Mouse (Mus musculus) forebrain, embryonic 15.5 days (tissue): Measurements from ENCODE around the gene Evx1. TPM values are rescaled to one million over a fixed set of nuclear protein-coding genes. Genes with fewer than 3 reads are reported as not detected.

Experiments
- ATAC-seq: fragments of 200-750 bp; cut with Nextera tagmentation; replicated peaks from 2 replicates; pipeline ENCODE4 v1.8.0; 2017; ENCODE audit warnings: mild to moderate bottlenecking, moderate TSS enrichment, moderate library complexity
- H3K27ac ChIP-seq: fragments of 300-500 bp; sonication (generic); replicated peaks from 2 replicates; pipeline ENCODE4 v1.5.1; 2015; ENCODE audit warnings: mild to moderate bottlenecking, inconsistent platforms
- H3K27me3 ChIP-seq: fragments of 300-500 bp; sonication (generic); 2 replicates; pipeline ENCODE4 v1.6.1; 2015; ENCODE audit warnings: inconsistent platforms
- H3K36me3 ChIP-seq: fragments of 300-500 bp; sonication (generic); 2 replicates; pipeline ENCODE4 v1.6.1; 2015; ENCODE audit warnings: mild to moderate bottlenecking, inconsistent platforms
- H3K4me1 ChIP-seq: fragments of 300-500 bp; sonication (generic); 2 replicates; pipeline ENCODE4 v1.6.1; 2015; ENCODE audit warnings: inconsistent platforms
- H3K4me2 ChIP-seq: fragments of 300-500 bp; sonication (generic); replicated peaks from 2 replicates; pipeline ENCODE4 v1.6.1; 2015; ENCODE audit warnings: mild to moderate bottlenecking, inconsistent platforms
- H3K4me3 ChIP-seq: fragments of 300-500 bp; sonication (generic); 2 replicates; pipeline ENCODE4 v1.5.1; 2015; ENCODE audit warnings: mild to moderate bottlenecking, inconsistent platforms
- H3K9ac ChIP-seq: fragments of 300-500 bp; sonication (generic); replicated peaks from 2 replicates; pipeline ENCODE4 v1.6.1; 2015; ENCODE audit warnings: mild to moderate bottlenecking, inconsistent platforms
- H3K9me3 ChIP-seq: fragments of 300-500 bp; sonication (generic); 2 replicates; pipeline ENCODE4 v1.6.1; 2016; ENCODE audit warnings: inconsistent platforms
- WGBS: fragments of 180-500 bp; shearing (Covaris S2); methylation state at CpG from one replicate; pipeline ENCODE4 v1.1.7; 2015; ENCODE audit warnings: mixed read lengths; 5-methylcytosine and 5-hydroxymethylcytosine counted together
- polyA plus RNA-seq: library from polyadenylated mRNA; unstranded; fragments of >200 nt; fragmentation: Nextera tagmentation; extraction: Ambion mirVana; gene quantifications from 2 replicates; pipeline ENCODE4 v1.2.1, GENCODE M21; 2015

The Evx1 gene
- polyA plus RNA-seq, 1 experiment from 2014 or later = not detected

DNA sequence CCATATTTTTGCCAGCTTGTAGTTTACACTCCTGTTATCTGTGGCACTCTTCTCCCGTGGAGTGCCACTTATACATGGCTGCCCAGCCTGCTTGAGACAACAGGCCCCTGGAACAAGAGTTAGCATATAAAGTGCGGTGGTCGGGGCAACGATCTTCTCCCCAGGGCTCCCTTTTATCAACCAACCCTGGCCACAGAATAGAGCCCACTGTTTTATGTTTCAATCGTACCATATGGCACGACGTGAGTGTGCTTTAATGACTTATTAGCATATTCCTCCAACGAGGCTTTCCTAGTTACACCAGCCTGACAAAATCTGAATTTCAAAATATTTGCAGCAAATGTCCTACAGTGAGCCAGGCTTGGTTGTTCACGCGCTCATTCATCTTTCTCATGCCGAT lies 53.2 kb downstream of the Evx1 start:
- peak overlapping the region; percentile 80 for H3K27ac ChIP-seq
- peak overlapping the region; percentile 32 for H3K4me2 ChIP-seq
- H3K36me3 ChIP-seq = no peaks in the 10 kb centered on the region
- H3K4me1 ChIP-seq = peaks cover 19% of the 10 kb centered on the region
- no peak overlapping the region for H3K4me3 ChIP-seq
- no peaks in the 10 kb centered on the region for H3K9me3 ChIP-seq
- H3K27me3 ChIP-seq = no peaks in the 10 kb centered on the region
- peak; percentile 95 for ATAC-seq
- H3K9ac ChIP-seq = no peak overlapping the region
- 10% methylated on average over 11 of the region's 11 CpGs for WGBS

GRCm38 (mm10) chr6:52367067-52367466 lies 53.8 kb downstream of the Evx1 start:
- Histone ChIP-seq H3K36me3 (no peaks in the 10 kb centered on the region), H3K4me1 (peaks cover 19% of the 10 kb centered on the region), H3K4me3 (no peak overlapping the region), H3K9me3 (no peaks in the 10 kb centered on the region), H3K27me3 (no peaks in the 10 kb centered on the region), H3K4me2 (peak overlapping the region; percentile 32), H3K27ac (peak overlapping the region; percentile 80), H3K9ac (no peak overlapping the region)
- ATAC-seq = peak; percentile 61
- 29% methylated on average over 4 of the region's 4 CpGs for WGBS

Other genes starting within 250 kb of the Evx1 start
- gene Hoxa1, start 155.2 kb upstream of the Evx1 start, polyA plus RNA-seq = not detected in 2 replicates
- gene Hoxa2, start 148.7 kb upstream of the Evx1 start, polyA plus RNA-seq = not detected in 2 replicates
- not detected in 2 replicates for gene 5730596B20Rik, start 136.0 kb upstream of the Evx1 start, polyA plus RNA-seq
- not detected in 2 replicates for gene Hoxa4, start 121.7 kb upstream of the Evx1 start, polyA plus RNA-seq
- gene Hoxa5, start 108.9 kb upstream of the Evx1 start, polyA plus RNA-seq = not detected in 2 replicates
- not detected in 2 replicates for gene Hoxa6, start 104.8 kb upstream of the Evx1 start, polyA plus RNA-seq
- not detected in 2 replicates for gene Hoxa3, start 100.2 kb upstream of the Evx1 start, polyA plus RNA-seq
- gene Gm28308, start 100.2 kb upstream of the Evx1 start, polyA plus RNA-seq = not detected in 2 replicates
- not detected in 2 replicates for gene Hoxa7, start 91.6 kb upstream of the Evx1 start, polyA plus RNA-seq
- gene Hoxa9, start 82.4 kb upstream of the Evx1 start, polyA plus RNA-seq = not detected in 2 replicates
- gene Hoxa10, start 72.6 kb upstream of the Evx1 start, polyA plus RNA-seq = not detected in 2 replicates
- gene Hoxa11, start 67.7 kb upstream of the Evx1 start, polyA plus RNA-seq = not detected in 2 replicates
- not detected in 2 replicates for gene Hoxa13, start 52.6 kb upstream of the Evx1 start, polyA plus RNA-seq